Mouse (Mus musculus): ENCODE measurements around the gene Fam160b1. TPM values are rescaled to one million over a fixed set of nuclear protein-coding genes. Genes with fewer than 3 reads are reported as not detected.

Gene Fam160b1
- total RNA-seq, 1 experiment = 8.5 TPM

DNA sequence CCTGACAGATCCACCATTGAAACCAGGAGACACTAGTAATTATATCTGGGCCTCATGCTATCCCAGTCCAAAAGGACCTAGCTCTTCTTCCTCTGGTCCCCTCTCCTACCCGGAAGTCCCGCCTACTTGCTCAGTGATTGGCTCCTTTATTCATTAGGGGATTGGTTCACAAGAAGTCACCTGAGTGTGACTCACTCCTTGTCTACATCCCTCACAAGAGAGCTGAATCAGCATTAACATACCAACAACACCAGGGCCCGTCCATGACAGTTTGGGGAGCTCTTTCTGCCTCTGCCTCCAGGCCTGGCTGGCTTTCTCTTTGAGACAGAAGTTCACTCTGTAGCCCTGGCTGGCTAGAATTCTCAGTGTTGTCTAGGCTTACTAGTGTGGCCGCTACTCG lies 14.7 kb downstream of the Fam160b1 start:
- in situ Hi-C loops (cut with MboI; ENCODE audit: low sequenced_read_pairs in 2 of 2, unreplicated experiment in 2 of 2) = no loop called here
- DNase-seq (ENCODE audit: low read depth, low spot score) = no peak
- Histone ChIP-seq H3K4me3 (ENCODE audit: insufficient read depth in 1 of 2, low read depth in 1 of 2, low read length in 2 of 2, poor library complexity in 1 of 2, severe bottlenecking in 1 of 2) (0 out of 4 replicates have a peak overlapping the region, but pooled peaks of 1 of the 2 experiments have one; percentile 38), H3K9ac (ENCODE audit: insufficient read depth, low read depth, low read length, poor library complexity, severe bottlenecking) (peak overlapping the region; percentile 7; the same call in 1 of the 2 replicates), H3K9me3 (ENCODE audit: control insufficient read depth, insufficient read depth, low read depth, low read length) (no peaks in the 10 kb centered on the region), H3K27ac (ENCODE audit: insufficient read depth, low read depth, low read length, poor library complexity, severe bottlenecking) (no peak overlapping the region), H3K4me1 (ENCODE audit: control insufficient read depth in 2 of 2, insufficient read depth in 2 of 2, low read length in 2 of 2, poor library complexity in 1 of 2) (peaks cover 2 to 10% of the 10 kb centered on the region in 2 experiments; a peak in 3 of 4 replicates), H3K36me3 (ENCODE audit: control insufficient read depth, insufficient read depth, low read length, poor library complexity, severe bottlenecking) (peaks cover 51% of the 10 kb centered on the region)
- peak; percentile 97 for TF ChIP-seq MAFK (IDR thresholded peaks at IDR 0.05; ENCODE audit: insufficient read depth, low read depth, low read length)
- TF ChIP-seq CHD2 (IDR thresholded peaks at IDR 0.05; ENCODE audit: low read depth, low read length) = no peak

DNA sequence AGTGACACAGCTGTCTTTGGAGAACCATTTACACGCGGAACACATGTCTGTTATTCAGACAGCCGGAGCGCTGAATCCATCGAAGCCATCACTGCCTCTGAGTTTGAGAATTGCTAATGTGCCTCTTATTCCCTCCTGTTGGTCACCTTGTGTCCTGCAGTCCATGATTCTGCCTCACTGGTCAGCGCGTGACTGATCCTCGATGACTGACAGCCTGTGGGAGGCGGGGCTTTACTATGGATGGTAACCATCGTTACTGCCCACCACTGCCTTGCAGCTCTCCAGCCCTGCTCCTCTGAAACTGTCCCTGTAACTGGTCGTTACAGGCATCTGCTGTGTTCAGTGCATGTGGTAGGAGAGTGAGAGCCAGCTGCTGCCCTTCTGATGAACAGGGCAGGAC lies 15.3 kb downstream of the Fam160b1 start:
- Histone ChIP-seq H3K9me3 (ENCODE audit: control insufficient read depth, insufficient read depth, low read depth, low read length) (no peaks in the 10 kb centered on the region), H3K4me3 (ENCODE audit: insufficient read depth in 1 of 2, low read depth in 1 of 2, low read length in 2 of 2, poor library complexity in 1 of 2, severe bottlenecking in 1 of 2) (no peak overlapping the region), H3K36me3 (ENCODE audit: control insufficient read depth, insufficient read depth, low read length, poor library complexity, severe bottlenecking) (peaks cover 52% of the 10 kb centered on the region), H3K9ac (ENCODE audit: insufficient read depth, low read depth, low read length, poor library complexity, severe bottlenecking) (peak overlapping the region; percentile 7; the same call in 1 of the 2 replicates), H3K4me1 (ENCODE audit: control insufficient read depth in 2 of 2, insufficient read depth in 2 of 2, low read length in 2 of 2, poor library complexity in 1 of 2) (peaks cover 2 to 10% of the 10 kb centered on the region in 2 experiments; a peak in 3 of 4 replicates), H3K27ac (ENCODE audit: insufficient read depth, low read depth, low read length, poor library complexity, severe bottlenecking) (peak overlapping the region; percentile 46; the same call in 1 of the 2 replicates)
- no peak for DNase-seq (ENCODE audit: low read depth, low spot score)
- in situ Hi-C loops (cut with MboI; ENCODE audit: low sequenced_read_pairs in 2 of 2, unreplicated experiment in 2 of 2) = no loop called here
- TF ChIP-seq ZC3H11A (IDR thresholded peaks at IDR 0.05; ENCODE audit: borderline replicate concordance, low read depth, low read length) = no peak
- TF ChIP-seq ZNF384 (IDR thresholded peaks at IDR 0.05; ENCODE audit: low read depth, low read length) = no peak
- no peak for TF ChIP-seq HCFC1 (IDR thresholded peaks at IDR 0.05; ENCODE audit: borderline replicate concordance, insufficient read depth, low read length)
- TF ChIP-seq MAFK (IDR thresholded peaks at IDR 0.05; ENCODE audit: insufficient read depth, low read depth, low read length) = no peak
- TF ChIP-seq CHD2 (IDR thresholded peaks at IDR 0.05; ENCODE audit: low read depth, low read length) = no peak

DNA sequence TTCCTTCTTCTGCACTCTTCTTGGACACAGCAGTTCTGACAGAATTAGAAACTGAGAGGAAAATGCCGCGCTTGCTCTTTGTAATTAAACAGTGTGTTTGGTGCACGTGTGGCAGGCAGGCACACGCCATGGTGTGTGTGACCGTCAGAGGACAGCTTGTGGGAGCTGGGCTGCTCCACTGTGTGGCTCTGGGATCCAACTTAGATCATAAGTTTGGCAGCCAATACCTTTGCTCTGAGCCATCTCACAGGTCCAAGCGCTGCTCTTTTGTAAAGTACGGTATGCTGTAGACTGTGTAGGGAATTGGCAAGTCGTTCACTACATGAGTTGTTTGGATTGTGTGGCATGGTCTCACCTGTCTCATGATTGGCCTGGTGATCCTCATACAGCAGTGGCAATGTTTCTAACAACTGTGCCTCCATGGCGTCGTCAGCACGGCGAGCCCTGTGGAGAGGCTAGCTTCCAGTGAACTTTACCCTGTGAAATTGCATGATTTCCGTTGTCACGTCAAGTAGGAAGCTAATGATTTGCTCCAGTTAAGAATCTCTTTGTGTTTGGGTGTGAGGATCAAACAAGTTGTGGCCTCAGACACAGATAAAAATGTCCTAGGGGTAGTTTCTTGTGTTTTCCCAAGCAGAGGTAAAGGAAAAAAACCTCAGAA lies 16.7 kb downstream of the Fam160b1 start:
- peaks cover 2 to 10% of the 10 kb centered on the region in 2 experiments; a peak in 3 of 4 replicates for H3K4me1 ChIP-seq (ENCODE audit: control insufficient read depth in 2 of 2, insufficient read depth in 2 of 2, low read length in 2 of 2, poor library complexity in 1 of 2)
- no peak overlapping the region; the same call in 1 of the 2 replicates for H3K27ac ChIP-seq (ENCODE audit: insufficient read depth, low read depth, low read length, poor library complexity, severe bottlenecking)
- TF ChIP-seq ZNF384 (IDR thresholded peaks at IDR 0.05; ENCODE audit: low read depth, low read length) (no peak), CHD2 (IDR thresholded peaks at IDR 0.05; ENCODE audit: low read depth, low read length) (no peak), ZC3H11A (IDR thresholded peaks at IDR 0.05; ENCODE audit: borderline replicate concordance, low read depth, low read length) (no peak), MAFK (IDR thresholded peaks at IDR 0.05; ENCODE audit: insufficient read depth, low read depth, low read length) (no peak), HCFC1 (IDR thresholded peaks at IDR 0.05; ENCODE audit: borderline replicate concordance, insufficient read depth, low read length) (no peak)
- no peaks in the 10 kb centered on the region for H3K9me3 ChIP-seq (ENCODE audit: control insufficient read depth, insufficient read depth, low read depth, low read length)
- H3K9ac ChIP-seq (ENCODE audit: insufficient read depth, low read depth, low read length, poor library complexity, severe bottlenecking) = no peak overlapping the region
- no peak overlapping the region for H3K4me3 ChIP-seq (ENCODE audit: insufficient read depth in 1 of 2, low read depth in 1 of 2, low read length in 2 of 2, poor library complexity in 1 of 2, severe bottlenecking in 1 of 2)
- no peak for DNase-seq (ENCODE audit: low read depth, low spot score)
- peaks cover 58% of the 10 kb centered on the region for H3K36me3 ChIP-seq (ENCODE audit: control insufficient read depth, insufficient read depth, low read length, poor library complexity, severe bottlenecking)
- in situ Hi-C loops (cut with MboI; ENCODE audit: low sequenced_read_pairs in 2 of 2, unreplicated experiment in 2 of 2) = no loop called here

DNA sequence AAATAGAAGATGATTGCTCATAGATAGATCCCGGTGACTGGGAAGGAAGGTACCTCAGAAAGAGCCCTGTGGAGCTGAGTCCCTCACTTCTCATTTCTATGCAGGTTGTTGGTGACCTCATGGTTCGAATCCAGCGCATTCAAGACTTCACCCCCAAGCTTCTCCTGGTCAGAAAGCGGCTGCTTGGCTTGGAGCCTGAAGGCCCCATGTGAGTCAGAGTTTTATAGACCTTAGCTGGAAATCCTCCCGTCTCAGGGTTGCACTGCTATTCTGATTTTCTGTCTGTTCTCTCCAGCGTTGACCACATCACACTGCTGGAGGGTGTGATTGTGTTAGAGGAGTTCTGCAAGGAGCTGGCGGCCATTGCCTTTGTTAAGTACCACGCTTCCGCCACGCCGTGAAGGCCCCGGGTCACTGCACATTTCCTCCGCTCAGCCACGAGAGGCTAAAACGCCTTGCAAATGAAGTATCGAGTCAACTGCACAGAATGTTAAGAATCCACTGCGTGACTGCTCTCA lies 25.8 kb downstream of the Fam160b1 start:
- DNase-seq (ENCODE audit: low read depth, low spot score) = no peak
- no peak overlapping the region for H3K4me3 ChIP-seq (ENCODE audit: insufficient read depth in 1 of 2, low read depth in 1 of 2, low read length in 2 of 2, poor library complexity in 1 of 2, severe bottlenecking in 1 of 2)
- in situ Hi-C loops (cut with MboI; ENCODE audit: low sequenced_read_pairs in 2 of 2, unreplicated experiment in 2 of 2) = no loop called here
- no peak overlapping the region for H3K9ac ChIP-seq (ENCODE audit: insufficient read depth, low read depth, low read length, poor library complexity, severe bottlenecking)
- peaks cover 67% of the 10 kb centered on the region for H3K36me3 ChIP-seq (ENCODE audit: control insufficient read depth, insufficient read depth, low read length, poor library complexity, severe bottlenecking)
- TF ChIP-seq CHD2 (IDR thresholded peaks at IDR 0.05; ENCODE audit: low read depth, low read length) (no peak), ZNF384 (IDR thresholded peaks at IDR 0.05; ENCODE audit: low read depth, low read length) (no peak), ZC3H11A (IDR thresholded peaks at IDR 0.05; ENCODE audit: borderline replicate concordance, low read depth, low read length) (no peak), MAFK (IDR thresholded peaks at IDR 0.05; ENCODE audit: insufficient read depth, low read depth, low read length) (no peak), HCFC1 (IDR thresholded peaks at IDR 0.05; ENCODE audit: borderline replicate concordance, insufficient read depth, low read length) (no peak)
- H3K4me1 ChIP-seq (ENCODE audit: control insufficient read depth in 2 of 2, insufficient read depth in 2 of 2, low read length in 2 of 2, poor library complexity in 1 of 2) = no peaks in the 10 kb centered on the region
- no peaks in the 10 kb centered on the region for H3K9me3 ChIP-seq (ENCODE audit: control insufficient read depth, insufficient read depth, low read depth, low read length)
- H3K27ac ChIP-seq (ENCODE audit: insufficient read depth, low read depth, low read length, poor library complexity, severe bottlenecking) = no peak overlapping the region; the same call in 1 of the 2 replicates

All from ES-E14 (cell line).